13 mouse cellular contexts compared by ENCODE assay signal in genomic region chr1:135782816-135783215, GRCm38 (mm10). TPM values are rescaled to one million over a fixed set of nuclear protein-coding genes. Genes with fewer than 3 reads are reported as not detected.
A peak's percentile ranks its signal among the peaks of the same experiment; 100 is the strongest.
DNase-seq lines count a peak whose midpoint lies in the region; ATAC-seq and TF ChIP-seq lines count a peak whose summit lies in the region.
"Had no signal": no experiment of that assay in that cellular context is flagged by ENCODE, and none has a peak within 500 bp of the region (broad histone marks: within the 10 kb centered on the region; RNA-seq: fewer than 3 reads in every experiment).

No protein-coding gene starts in this region.

- H3K4me3 ChIP-seq in cerebellum, adult 2 months (replicated peaks; ENCODE audit: insufficient read depth, low read depth, low read length): no peak overlapping the region
- H3K4me3 ChIP-seq in hindbrain, embryonic 10.5 days: no peak overlapping the region
- no peak overlapping the region for H3K4me3 ChIP-seq in hindbrain, embryonic 13.5 days
- no peak overlapping the region for H3K4me3 ChIP-seq in lung, embryonic 16.5 days (ENCODE audit: low read length)
- H3K4me3 ChIP-seq: limb, embryonic 13.5 days had no signal

- peak overlapping the region; percentile 46; the same call in 1 of the 2 replicates for H3K27ac ChIP-seq in cerebellum, adult 2 months (ENCODE audit: insufficient read depth, low read length)
- H3K27ac ChIP-seq in hindbrain, embryonic 10.5 days: peak overlapping the region; percentile 3; the same call in 1 of the 2 replicates
- H3K27ac ChIP-seq in hindbrain, embryonic 13.5 days: no peak overlapping the region
- H3K27ac ChIP-seq in lung, embryonic 16.5 days (ENCODE audit: low read length): peak overlapping the region; percentile 27; the same call in 1 of the 2 replicates
- H3K27ac ChIP-seq: limb, embryonic 13.5 days had no signal

- H3K4me2 ChIP-seq in hindbrain, embryonic 13.5 days: no peak overlapping the region
- no peak overlapping the region for H3K4me2 ChIP-seq in lung, embryonic 16.5 days (ENCODE audit: low read depth, low read length)
- H3K4me2 ChIP-seq: limb, embryonic 13.5 days had no signal

- no peak for TF ChIP-seq POLR2A in cerebellum, adult 2 months (IDR thresholded peaks at IDR 0.05; ENCODE audit: borderline replicate concordance, insufficient read depth, low read length)

- DNase-seq in cerebellum, adult 2 months: peak in 1 of 2 experiments; percentile 10
- DNase-seq in hindbrain, embryonic 10.5 days (ENCODE audit: low spot score): peak; percentile 61
- DNase-seq in lung, postnatal 14 days: no peak
- DNase-seq in lung, postnatal 36 days: peak; percentile 39
- no peak for DNase-seq in spleen, postnatal 36 days (ENCODE audit: low spot score in 2 of 2)
- DNase-seq: B cell, adult 2 months; kidney, adult 11 months; thymus, postnatal 36 days had no signal

- ATAC-seq in cerebellum, adult (ENCODE audit: insufficient number of reproducible peaks, low FRiP score, low TSS enrichment): no peak
- ATAC-seq in hindbrain, embryonic 13.5 days (ENCODE audit: low FRiP score): no peak
- ATAC-seq in lung, embryonic 16.5 days (ENCODE audit: low read depth): no peak

- H3K9ac ChIP-seq in hindbrain, embryonic 13.5 days: no peak overlapping the region
- H3K9ac ChIP-seq in lung, embryonic 16.5 days (ENCODE audit: low read length): no peak overlapping the region
- H3K9ac ChIP-seq: limb, embryonic 13.5 days had no signal

- no peaks in the 10 kb centered on the region for H3K27me3 ChIP-seq in cerebellum, adult 2 months (ENCODE audit: control insufficient read depth, insufficient read depth, low read length)
- H3K27me3 ChIP-seq in hindbrain, embryonic 10.5 days (ENCODE audit: insufficient read depth, poor library complexity, severe bottlenecking): peaks cover 43% of the 10 kb centered on the region
- H3K27me3 ChIP-seq in hindbrain, embryonic 13.5 days: 0 out of 2 replicates have a peak, but pooled peaks cover 5% of the 10 kb centered on the region
- no peaks in the 10 kb centered on the region for H3K27me3 ChIP-seq in lung, embryonic 16.5 days (ENCODE audit: control insufficient read depth, insufficient read depth, low read depth, low read length)
- H3K27me3 ChIP-seq: limb, embryonic 13.5 days had no signal

- no peak for TF ChIP-seq CTCF in cerebellum, adult 2 months (IDR thresholded peaks at IDR 0.05; ENCODE audit: borderline replicate concordance, insufficient read depth, low read depth, low read length)

- 44% methylated on average over 10 of the region's 10 CpGs for WGBS in cerebellum, adult 2 months
- WGBS in hindbrain, embryonic 10.5 days: 25% methylated on average over 10 of the region's 10 CpGs
- WGBS in hindbrain, embryonic 13.5 days: 11% methylated on average over 10 of the region's 10 CpGs
- WGBS in lung, embryonic 16.5 days: 56% methylated on average over 10 of the region's 10 CpGs

- no peaks in the 10 kb centered on the region; the same call in 1 of the 2 replicates for H3K4me1 ChIP-seq in cerebellum, adult 2 months (ENCODE audit: control insufficient read depth, insufficient read depth, low read length)
- H3K4me1 ChIP-seq in hindbrain, embryonic 10.5 days (replicated peaks): peaks cover 40% of the 10 kb centered on the region
- H3K4me1 ChIP-seq in hindbrain, embryonic 13.5 days (replicated peaks): peaks cover 30% of the 10 kb centered on the region
- H3K4me1 ChIP-seq in lung, embryonic 16.5 days (replicated peaks; ENCODE audit: control insufficient read depth, insufficient read depth, low read length): peaks cover 16% of the 10 kb centered on the region

- no peaks in the 10 kb centered on the region for H3K9me3 ChIP-seq in hindbrain, embryonic 10.5 days
- no peaks in the 10 kb centered on the region for H3K9me3 ChIP-seq in hindbrain, embryonic 13.5 days
- no peaks in the 10 kb centered on the region for H3K9me3 ChIP-seq in lung, embryonic 16.5 days (ENCODE audit: control insufficient read depth, low read length)
- H3K9me3 ChIP-seq: G1E; limb, embryonic 13.5 days had no signal

- no peaks in the 10 kb centered on the region for H3K36me3 ChIP-seq in hindbrain, embryonic 10.5 days
- no peaks in the 10 kb centered on the region for H3K36me3 ChIP-seq in hindbrain, embryonic 13.5 days
- no peaks in the 10 kb centered on the region for H3K36me3 ChIP-seq in lung, embryonic 16.5 days (ENCODE audit: control insufficient read depth, insufficient read depth, low read length)
- H3K36me3 ChIP-seq: G1E; limb, embryonic 13.5 days had no signal

RNA-seq across cellular contexts. Expression of gene Tnni1, which starts 3.6 kb away (rescaled TPM):
- 22.1 and 25.9 TPM in 2 replicates for polyA plus RNA-seq in cerebellum, adult 2 months (2012; rRNA removed)
- 0.85 and 3.2 TPM in 2 replicates for polyA plus RNA-seq in hindbrain, embryonic 10.5 days (2016; fragmentation: Nextera tagmentation; extraction: Ambion mirVana)
- polyA plus RNA-seq in hindbrain, embryonic 13.5 days (2015; fragmentation: Nextera tagmentation; extraction: Ambion mirVana): 5.6 and 6.0 TPM in 2 replicates
- polyA plus RNA-seq in lung, embryonic 16.5 days (2015; fragmentation: Nextera tagmentation; extraction: Ambion mirVana): 92.3 and 105 TPM in 2 replicates

RNA-seq across cellular contexts. Expression of gene Phlda3, which starts 16.9 kb away (rescaled TPM):
- 72.7 and 93.0 TPM in 2 replicates for polyA plus RNA-seq in cerebellum, adult 2 months (2012; rRNA removed)
- polyA plus RNA-seq in hindbrain, embryonic 10.5 days (2016; fragmentation: Nextera tagmentation; extraction: Ambion mirVana): 19.3 and 21.7 TPM in 2 replicates
- polyA plus RNA-seq in hindbrain, embryonic 13.5 days (2015; fragmentation: Nextera tagmentation; extraction: Ambion mirVana): 19.6 and 20.6 TPM in 2 replicates
- 62.8 and 63.2 TPM in 2 replicates for polyA plus RNA-seq in lung, embryonic 16.5 days (2015; fragmentation: Nextera tagmentation; extraction: Ambion mirVana)

RNA-seq across cellular contexts. Expression of gene Lad1, which starts 35.6 kb away (rescaled TPM):
- 0.76 and 1.2 TPM in 2 replicates for polyA plus RNA-seq in cerebellum, adult 2 months (2012; rRNA removed)
- polyA plus RNA-seq in hindbrain, embryonic 10.5 days (2016; fragmentation: Nextera tagmentation; extraction: Ambion mirVana): 1.0 and 3.9 TPM in 2 replicates
- polyA plus RNA-seq in hindbrain, embryonic 13.5 days (2015; fragmentation: Nextera tagmentation; extraction: Ambion mirVana): 0.65 and 0.84 TPM in 2 replicates
- 14.1 and 16.2 TPM in 2 replicates for polyA plus RNA-seq in lung, embryonic 16.5 days (2015; fragmentation: Nextera tagmentation; extraction: Ambion mirVana)
- polyA plus RNA-seq: G1E had no signal

RNA-seq across cellular contexts. Expression of gene Tnnt2, which starts 53.3 kb away (rescaled TPM):
- 1.4 and 2.8 TPM in 2 replicates for polyA plus RNA-seq in cerebellum, adult 2 months (2012; rRNA removed)
- polyA plus RNA-seq in hindbrain, embryonic 10.5 days (2016; fragmentation: Nextera tagmentation; extraction: Ambion mirVana): 0.35 and 2.9 TPM in 2 replicates
- 12.1 and 16.2 TPM in 2 replicates for polyA plus RNA-seq in hindbrain, embryonic 13.5 days (2015; fragmentation: Nextera tagmentation; extraction: Ambion mirVana)
- 130 and 158 TPM in 2 replicates for polyA plus RNA-seq in lung, embryonic 16.5 days (2015; fragmentation: Nextera tagmentation; extraction: Ambion mirVana)
- polyA plus RNA-seq: G1E had no signal

Comparison
In these comparisons a context has a peak if more than half of its experiments do, and no peak if none do; other contexts are left out.
1. DNase-seq: peak in hindbrain, embryonic 10.5 days (single experiment) and lung, postnatal 36 days (single experiment); none in lung, postnatal 14 days (single experiment) and spleen, postnatal 36 days (0 of 2).